Mouse (Mus musculus) liver, embryonic 13.5 days (tissue): ENCODE measurements around the gene Agbl4. TPM values are rescaled to one million over a fixed set of nuclear protein-coding genes. Genes with fewer than 3 reads are reported as not detected.
A peak's percentile ranks its signal among the peaks of the same experiment; 100 is the strongest.

Source experiments
- ATAC-seq: fragments of 200-750 bp; cut with Nextera tagmentation; 2 replicates; pipeline ENCODE4 v1.8.0; 2017; ENCODE audit warnings: low read depth, mild to moderate bottlenecking, moderate number of reproducible peaks, moderate library complexity
- DNase-seq: peaks from one replicate; pipeline ENCODE4 v3.0.0; 2022
- H3K27ac ChIP-seq: fragments of 300-500 bp; sonication (generic); 2 replicates; pipeline ENCODE4 v1.5.1; 2015; ENCODE audit warnings: moderate library complexity, mild to moderate bottlenecking, inconsistent platforms
- H3K27me3 ChIP-seq: fragments of 300-500 bp; sonication (generic); 2 replicates; pipeline ENCODE4 v1.6.1; 2015; ENCODE audit warnings: mild to moderate bottlenecking, inconsistent platforms
- H3K36me3 ChIP-seq: fragments of 300-500 bp; sonication (generic); 2 replicates; pipeline ENCODE4 v1.6.1; 2015; ENCODE audit warnings: mild to moderate bottlenecking, inconsistent platforms
- H3K4me1 ChIP-seq: fragments of 300-500 bp; sonication (generic); replicated peaks from 2 replicates; pipeline ENCODE4 v1.6.1; 2015; ENCODE audit warnings: inconsistent platforms
- H3K4me2 ChIP-seq: fragments of 300-500 bp; sonication (generic); 2 replicates; pipeline ENCODE4 v1.6.1; 2015; ENCODE audit warnings: inconsistent platforms, mild to moderate bottlenecking, moderate library complexity
- H3K4me3 ChIP-seq: fragments of 300-500 bp; sonication (generic); replicated peaks from 2 replicates; pipeline ENCODE4 v1.5.1; 2015; ENCODE audit warnings: mild to moderate bottlenecking, inconsistent platforms
- H3K9ac ChIP-seq: fragments of 300-500 bp; sonication (generic); 2 replicates; pipeline ENCODE4 v1.6.1; 2015; ENCODE audit warnings: mild to moderate bottlenecking, inconsistent platforms
- H3K9me3 ChIP-seq: fragments of 300-500 bp; sonication (generic); replicated peaks from 2 replicates; pipeline ENCODE4 v1.6.1; 2016; ENCODE audit warnings: inconsistent platforms
- WGBS: fragments of 180-500 bp; shearing (Covaris S2); methylation state at CpG from one replicate; pipeline ENCODE4 v1.1.7; 2015; ENCODE audit not compliant: insufficient replicate concordance; 5-methylcytosine and 5-hydroxymethylcytosine counted together
- polyA plus RNA-seq: library from polyadenylated mRNA; unstranded; fragments of >200 nt; fragmentation: Nextera tagmentation; extraction: Ambion mirVana; gene quantifications from 2 replicates; pipeline ENCODE4 v1.2.1, GENCODE M21; 2015

Gene Agbl4
- polyA plus RNA-seq, 1 experiment from 2014 or later = not detected

GRCm38 (mm10) chr4:111685951-111686350 is 1288.5 kb downstream of the Agbl4 start:
- WGBS = 70% methylated on average over 2 of the region's 2 CpGs
- Histone ChIP-seq H3K4me1 (peaks cover 3% of the 10 kb centered on the region; the same call in 1 of the 2 replicates), H3K9me3 (no peaks in the 10 kb centered on the region), H3K9ac (no peak overlapping the region), H3K36me3 (no peaks in the 10 kb centered on the region), H3K4me3 (no peak overlapping the region), H3K4me2 (no peak overlapping the region), H3K27ac (no peak overlapping the region), H3K27me3 (no peaks in the 10 kb centered on the region)
- ATAC-seq (no peak), DNase-seq (no peak)

- Histone ChIP-seq H3K4me1 (peaks cover 3% of the 10 kb centered on the region; the same call in 1 of the 2 replicates), H3K27ac (no peak overlapping the region), H3K36me3 (no peaks in the 10 kb centered on the region), H3K9ac (no peak overlapping the region), H3K4me2 (peak overlapping the region; percentile 40), H3K9me3 (no peaks in the 10 kb centered on the region), H3K4me3 (0 out of 2 replicates have a peak overlapping the region, but pooled peaks have one; percentile 4), H3K27me3 (no peaks in the 10 kb centered on the region)
- DNase-seq (no peak), ATAC-seq (0 out of 2 replicates have a peak, but pooled peaks have one; percentile 36)
- whole genome bisulfite sequencing = 5% methylated on average over 9 of the region's 9 CpGs
These were observed 1289.5 kb downstream of the Agbl4 start for GRCm38 (mm10) chr4:111686951-111687350.

GRCm38 (mm10) chr4:111687613-111688012 is 1290.2 kb downstream of the Agbl4 start:
- H3K36me3 ChIP-seq = no peaks in the 10 kb centered on the region
- H3K4me2 ChIP-seq = peak overlapping the region; percentile 40
- DNase-seq = peak; percentile 34
- H3K9me3 ChIP-seq = no peaks in the 10 kb centered on the region
- 9% methylated on average over 6 of the region's 6 CpGs for WGBS
- H3K27ac ChIP-seq = no peak overlapping the region
- H3K4me3 ChIP-seq = no peak overlapping the region; the same call in 1 of the 2 replicates
- ATAC-seq = no peak
- peaks cover 3% of the 10 kb centered on the region; the same call in 1 of the 2 replicates for H3K4me1 ChIP-seq
- no peak overlapping the region for H3K9ac ChIP-seq
- H3K27me3 ChIP-seq = no peaks in the 10 kb centered on the region

- Histone ChIP-seq H3K4me3 (no peak overlapping the region), H3K9me3 (no peaks in the 10 kb centered on the region), H3K4me2 (no peak overlapping the region), H3K9ac (no peak overlapping the region), H3K27me3 (no peaks in the 10 kb centered on the region), H3K36me3 (no peaks in the 10 kb centered on the region), H3K27ac (no peak overlapping the region), H3K4me1 (peaks cover 3% of the 10 kb centered on the region; the same call in 1 of the 2 replicates)
- ATAC-seq (no peak), DNase-seq (no peak)
- 61% methylated on average over 5 of the region's 5 CpGs for whole genome bisulfite sequencing
These were observed 1293.6 kb downstream of the Agbl4 start for GRCm38 (mm10) chr4:111691057-111691543.

- no peaks in the 10 kb centered on the region for H3K27me3 ChIP-seq
- WGBS = 35% methylated on average over 1 of the region's 1 CpGs
- H3K36me3 ChIP-seq = no peaks in the 10 kb centered on the region
- H3K4me1 ChIP-seq = no peaks in the 10 kb centered on the region
- H3K4me2 ChIP-seq = no peak overlapping the region
- DNase-seq (no peak), ATAC-seq (no peak)
- no peaks in the 10 kb centered on the region for H3K9me3 ChIP-seq
- no peak overlapping the region for H3K27ac ChIP-seq
- H3K9ac ChIP-seq = no peak overlapping the region
- no peak overlapping the region for H3K4me3 ChIP-seq
These were observed 1303.9 kb downstream of the Agbl4 start for GRCm38 (mm10) chr4:111701381-111701780.

GRCm38 (mm10) chr4:111704126-111704525 is 1306.7 kb downstream of the Agbl4 start:
- no peaks in the 10 kb centered on the region for H3K9me3 ChIP-seq
- no peak overlapping the region for H3K4me3 ChIP-seq
- WGBS = 72% methylated on average over 2 of the region's 2 CpGs
- H3K36me3 ChIP-seq = no peaks in the 10 kb centered on the region
- H3K4me2 ChIP-seq = no peak overlapping the region
- ATAC-seq (no peak), DNase-seq (no peak)
- H3K27me3 ChIP-seq = no peaks in the 10 kb centered on the region
- no peak overlapping the region for H3K27ac ChIP-seq
- H3K4me1 ChIP-seq = no peaks in the 10 kb centered on the region
- H3K9ac ChIP-seq = no peak overlapping the region

- Histone ChIP-seq H3K4me1 (no peaks in the 10 kb centered on the region), H3K36me3 (no peaks in the 10 kb centered on the region), H3K9ac (no peak overlapping the region), H3K27me3 (no peaks in the 10 kb centered on the region), H3K4me2 (no peak overlapping the region), H3K9me3 (no peaks in the 10 kb centered on the region), H3K27ac (no peak overlapping the region), H3K4me3 (no peak overlapping the region)
- DNase-seq (no peak), ATAC-seq (no peak)
- 43% methylated on average over 3 of the region's 3 CpGs for WGBS
These were observed 1307.5 kb downstream of the Agbl4 start for GRCm38 (mm10) chr4:111704975-111705374.

Other genes with a start within 250 kb of the Agbl4 start
- gene Elavl4, start 45.8 kb upstream of the Agbl4 start, polyA plus RNA-seq = 0.54 and 0.70 TPM in 2 replicates